Mouse (Mus musculus): ENCODE data around the gene Sde2. TPM values are rescaled to one million over a fixed set of nuclear protein-coding genes. Genes with fewer than 3 reads are reported as not detected.
"Not testable (repeated sequence)": the region's sequence is repeated elsewhere in the genome, so short reads cannot be mapped to it uniquely, and the experiment has no call there.

Sde2 gene
- polyA plus RNA-seq, 1 experiment from 2014 or later = 28.8 TPM

DNA sequence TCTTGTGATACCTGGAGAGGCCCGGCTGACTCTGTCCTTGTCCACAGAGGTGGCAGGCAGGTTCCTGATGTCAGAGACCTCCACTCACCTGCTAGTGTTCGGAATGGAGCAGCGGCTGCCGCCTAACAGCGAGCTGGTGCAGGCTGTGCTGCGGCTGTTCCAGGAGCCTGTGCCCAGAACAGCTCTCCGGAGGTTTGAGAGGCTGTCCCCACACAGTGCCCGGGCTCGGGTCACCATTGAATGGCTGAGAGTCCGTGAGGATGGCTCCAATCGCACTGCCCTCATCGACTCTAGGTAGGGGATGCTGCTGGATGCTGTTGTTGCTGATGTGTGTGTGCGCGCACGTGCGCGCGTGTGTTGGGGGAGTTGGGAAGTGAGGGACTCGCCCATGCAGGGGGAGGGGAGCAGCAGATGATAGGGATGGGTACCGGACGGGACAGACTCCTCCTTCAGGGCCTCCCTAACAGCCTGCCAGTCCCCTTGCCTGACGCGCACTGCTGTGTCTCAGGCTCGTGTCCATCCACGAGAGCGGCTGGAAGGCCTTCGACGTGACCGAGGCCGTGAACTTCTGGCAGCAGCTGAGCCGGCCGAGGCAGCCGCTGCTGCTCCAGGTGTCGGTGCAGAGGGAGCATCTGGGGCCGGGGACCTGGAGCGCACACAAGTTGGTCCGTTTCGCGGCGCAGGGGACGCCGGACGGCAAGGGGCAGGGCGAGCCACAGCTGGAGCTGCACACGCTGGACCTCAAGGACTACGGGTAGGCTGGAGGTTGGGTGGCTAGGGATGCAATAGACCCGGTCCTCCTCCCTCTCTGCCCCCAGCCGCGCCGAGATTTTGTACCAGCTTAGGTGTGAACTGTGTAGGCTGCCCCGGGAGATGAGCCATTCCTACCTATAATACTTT, 43.4 kb downstream of the Sde2 start:
- peak; percentile 48; the same call in 1 of the 2 replicates for ATAC-seq
- Histone ChIP-seq H3K9ac (replicated peaks) (peak overlapping the region; percentile 30; the same call in 1 of the 2 replicates), H3K4me3 (replicated peaks) (peak overlapping the region; percentile 22), H3K4me2 (replicated peaks) (peak overlapping the region; percentile 42), H3K27me3 (peaks cover 37% of the 10 kb centered on the region)
- H3K9me3 ChIP-seq; H3K4me1 ChIP-seq (replicated peaks); H3K27ac ChIP-seq; H3K36me3 ChIP-seq: not testable (repeated sequence)
- 6% methylated on average over 46 of the region's 51 CpGs for WGBS

DNA sequence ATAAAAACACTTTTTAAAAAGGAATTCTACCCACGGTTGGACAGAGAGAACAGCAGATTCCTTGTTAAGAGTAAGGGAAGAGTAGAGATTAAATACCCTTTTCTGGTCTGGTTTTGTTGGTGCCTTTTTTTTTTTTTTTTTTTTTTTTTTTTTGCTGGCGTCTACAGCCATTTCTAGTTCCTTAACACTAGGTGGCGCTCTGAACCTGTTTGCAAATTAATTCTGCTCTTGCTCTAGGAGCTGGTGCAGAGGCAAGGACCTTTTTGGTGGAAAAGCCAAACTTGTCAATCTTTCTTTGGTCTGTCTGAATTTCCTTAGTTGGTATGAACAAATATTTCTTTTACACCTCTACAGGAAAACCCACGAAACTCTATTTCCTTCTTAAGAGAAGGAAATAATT, 50.2 kb downstream of the Sde2 start:
- Histone ChIP-seq H3K27me3 (no peaks in the 10 kb centered on the region), H3K27ac (no peak overlapping the region), H3K4me2 (replicated peaks) (no peak overlapping the region), H3K9ac (replicated peaks) (no peak overlapping the region), H3K4me1 (replicated peaks) (peaks cover 19% of the 10 kb centered on the region), H3K36me3 (peaks cover 4% of the 10 kb centered on the region), H3K9me3 (no peaks in the 10 kb centered on the region), H3K4me3 (replicated peaks) (no peak overlapping the region)
- 3% methylated on average over 4 of the region's 4 CpGs for WGBS
- ATAC-seq = no peak

GRCm38 (mm10) chr1:180902915-180903314, 52.0 kb downstream of the Sde2 start:
- Histone ChIP-seq H3K4me3 (replicated peaks) (no peak overlapping the region), H3K36me3 (peaks cover 22% of the 10 kb centered on the region), H3K27me3 (no peaks in the 10 kb centered on the region), H3K4me1 (replicated peaks) (peaks cover 24% of the 10 kb centered on the region), H3K9ac (replicated peaks) (no peak overlapping the region), H3K4me2 (replicated peaks) (no peak overlapping the region), H3K27ac (no peak overlapping the region), H3K9me3 (no peaks in the 10 kb centered on the region)
- WGBS = 49% methylated on average over 5 of the region's 5 CpGs
- ATAC-seq = no peak

GRCm38 (mm10) chr1:180903666-180904038, 52.7 kb downstream of the Sde2 start:
- Histone ChIP-seq H3K36me3 (peaks cover 29% of the 10 kb centered on the region), H3K4me3 (replicated peaks) (peak overlapping the region; percentile 83), H3K9ac (replicated peaks) (peak overlapping the region; percentile 51), H3K4me2 (replicated peaks) (peak overlapping the region; percentile 91), H3K27ac (no peak overlapping the region), H3K9me3 (no peaks in the 10 kb centered on the region), H3K4me1 (replicated peaks) (peaks cover 24% of the 10 kb centered on the region), H3K27me3 (no peaks in the 10 kb centered on the region)
- 0 out of 2 replicates have a peak, but pooled peaks have one; percentile 4 for ATAC-seq
- WGBS = 38% methylated on average over 10 of the region's 10 CpGs

- ATAC-seq = peak; percentile 98
- H3K36me3 ChIP-seq = peaks cover 34% of the 10 kb centered on the region
- H3K4me2 ChIP-seq (replicated peaks) = peak within 1 kb of the TSS; percentile 91
- peak within 1 kb of the TSS; percentile 89 for H3K9ac ChIP-seq (replicated peaks)
- peaks cover 24% of the 10 kb centered on the region for H3K4me1 ChIP-seq (replicated peaks)
- H3K27me3 ChIP-seq = no peaks in the 10 kb centered on the region
- peak within 1 kb of the TSS; percentile 85 for H3K27ac ChIP-seq
- under 1% methylated on average over 52 of the region's 52 CpGs for WGBS
- H3K4me3 ChIP-seq (replicated peaks) = peak within 1 kb of the TSS; percentile 83
- no peaks in the 10 kb centered on the region for H3K9me3 ChIP-seq
Observed at GRCm38 (mm10) chr1:180904039-180904814, 53.3 kb downstream of the Sde2 start, which contains the start of gene Pycr2. Gene Pycr2, plus strand, starts transcription at chr1:180904293.

- 2% methylated on average over 5 of the region's 5 CpGs for WGBS
- Histone ChIP-seq H3K4me1 (replicated peaks) (peaks cover 24% of the 10 kb centered on the region), H3K9me3 (no peaks in the 10 kb centered on the region), H3K36me3 (peaks cover 34% of the 10 kb centered on the region), H3K4me3 (replicated peaks) (peak overlapping the region; percentile 83), H3K9ac (replicated peaks) (peak overlapping the region; percentile 89), H3K4me2 (replicated peaks) (peak overlapping the region; percentile 91), H3K27ac (peak overlapping the region; percentile 85), H3K27me3 (no peaks in the 10 kb centered on the region)
- no peak; the same call in 1 of the 2 replicates for ATAC-seq
Observed at GRCm38 (mm10) chr1:180904815-180905080, 53.8 kb downstream of the Sde2 start.

DNA sequence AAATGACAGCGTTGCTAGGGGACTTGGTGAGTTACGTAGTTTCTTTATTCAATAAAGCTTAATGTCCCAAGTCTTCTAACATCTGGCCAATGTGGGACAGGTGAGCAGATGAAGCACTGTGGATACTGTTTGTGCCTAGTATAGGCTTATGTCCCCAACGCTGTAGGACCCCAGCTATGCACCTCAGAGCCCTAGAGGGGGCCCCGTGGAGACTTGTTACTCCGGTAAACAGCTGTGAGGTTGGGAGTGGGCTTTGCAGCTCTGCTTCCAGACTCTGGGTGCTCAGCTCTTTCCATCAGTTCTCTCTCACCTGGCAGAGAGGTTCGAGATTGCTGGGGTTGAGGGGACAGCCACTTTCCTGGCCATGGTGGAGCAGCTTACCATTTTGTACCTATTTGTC, 54.4 kb downstream of the Sde2 start:
- Histone ChIP-seq H3K9me3 (no peaks in the 10 kb centered on the region), H3K4me2 (replicated peaks) (peak overlapping the region; percentile 91), H3K36me3 (peaks cover 34% of the 10 kb centered on the region), H3K27ac (no peak overlapping the region), H3K4me1 (replicated peaks) (peaks cover 24% of the 10 kb centered on the region), H3K9ac (replicated peaks) (peak overlapping the region; percentile 89), H3K4me3 (replicated peaks) (peak overlapping the region; percentile 83), H3K27me3 (no peaks in the 10 kb centered on the region)
- 66% methylated on average over 6 of the region's 6 CpGs for WGBS
- no peak for ATAC-seq

GRCm38 (mm10) chr1:180905876-180906275, 54.9 kb downstream of the Sde2 start:
- Histone ChIP-seq H3K4me1 (replicated peaks) (peaks cover 24% of the 10 kb centered on the region), H3K4me2 (replicated peaks) (peak overlapping the region; percentile 91), H3K9me3 (no peaks in the 10 kb centered on the region), H3K27ac (no peak overlapping the region), H3K9ac (replicated peaks) (peak overlapping the region; percentile 89), H3K27me3 (no peaks in the 10 kb centered on the region), H3K4me3 (replicated peaks) (peak overlapping the region; percentile 83; the same call in 1 of the 2 replicates), H3K36me3 (peaks cover 34% of the 10 kb centered on the region)
- no peak for ATAC-seq
- 96% methylated on average over 17 of the region's 17 CpGs for WGBS

DNA sequence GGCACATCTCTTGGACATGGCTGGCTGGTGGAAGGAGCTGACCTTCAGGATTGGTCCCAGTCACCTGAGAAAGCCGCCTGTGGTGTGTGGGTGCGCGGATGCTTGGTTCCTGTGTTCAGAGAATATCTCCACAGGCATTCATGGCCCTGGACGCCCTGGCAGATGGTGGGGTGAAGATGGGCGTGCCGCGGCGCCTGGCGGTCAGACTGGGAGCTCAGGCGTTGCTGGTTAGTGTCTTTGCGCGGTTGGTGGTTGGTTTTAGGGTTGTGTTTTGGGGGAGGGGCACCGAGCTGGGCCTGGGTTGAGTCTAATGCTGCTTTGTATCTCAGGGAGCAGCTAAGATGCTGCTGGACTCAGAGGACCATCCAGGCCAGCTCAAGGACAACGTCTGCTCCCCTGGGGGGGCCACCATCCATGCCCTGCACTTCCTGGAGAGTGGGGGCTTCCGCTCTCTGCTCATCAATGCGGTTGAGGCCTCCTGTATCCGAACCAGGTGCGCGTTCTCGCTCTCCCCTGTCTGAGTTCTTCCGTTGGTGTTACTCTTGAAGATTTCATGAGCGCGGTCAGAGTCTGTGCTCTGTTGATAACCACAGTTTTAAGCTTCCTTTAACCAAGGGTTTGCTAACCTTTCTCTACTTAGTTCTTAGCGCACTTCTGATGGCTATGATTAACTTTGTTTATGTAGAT, 55.7 kb downstream of the Sde2 start:
- no peaks in the 10 kb centered on the region for H3K9me3 ChIP-seq
- H3K4me1 ChIP-seq (replicated peaks) = peaks cover 24% of the 10 kb centered on the region
- H3K4me2 ChIP-seq (replicated peaks) = peak overlapping the region; percentile 91; the same call in 1 of the 2 replicates
- H3K9ac ChIP-seq (replicated peaks) = no peak overlapping the region
- H3K4me3 ChIP-seq (replicated peaks) = no peak overlapping the region
- H3K27ac ChIP-seq = no peak overlapping the region
- WGBS = 91% methylated on average over 24 of the region's 24 CpGs
- H3K36me3 ChIP-seq = peaks cover 34% of the 10 kb centered on the region
- ATAC-seq = no peak
- H3K27me3 ChIP-seq = no peaks in the 10 kb centered on the region

GRCm38 (mm10) chr1:180911138-180911537, 60.2 kb downstream of the Sde2 start:
- Histone ChIP-seq H3K4me3 (replicated peaks) (no peak overlapping the region), H3K4me1 (replicated peaks) (peaks cover 5% of the 10 kb centered on the region)
- 52% methylated on average over 8 of the region's 8 CpGs for WGBS

GRCm38 (mm10) chr1:180911653-180912287, 60.8 kb downstream of the Sde2 start:
- Histone ChIP-seq H3K4me2 (replicated peaks) (no peak overlapping the region), H3K9ac (replicated peaks) (no peak overlapping the region), H3K4me1 (replicated peaks) (no peaks in the 10 kb centered on the region), H3K27ac (no peak overlapping the region), H3K4me3 (replicated peaks) (no peak overlapping the region), H3K27me3 (no peaks in the 10 kb centered on the region), H3K9me3 (no peaks in the 10 kb centered on the region), H3K36me3 (peaks cover 24% of the 10 kb centered on the region)
- 72% methylated on average over 20 of the region's 20 CpGs for whole genome bisulfite sequencing
- no peak for ATAC-seq

More at GRCm38 (mm10) chr1:180911138-180911537, 60.2 kb downstream of the Sde2 start:
- no peak overlapping the region for H3K9ac ChIP-seq (replicated peaks)
- no peak overlapping the region for H3K27ac ChIP-seq
- ATAC-seq = no peak
- no peak overlapping the region for H3K4me2 ChIP-seq (replicated peaks)
- no peaks in the 10 kb centered on the region for H3K27me3 ChIP-seq
- no peaks in the 10 kb centered on the region for H3K9me3 ChIP-seq
- H3K36me3 ChIP-seq = peaks cover 30% of the 10 kb centered on the region
